Mouse (Mus musculus): ENCODE data around the gene Bdkrb2.

Gene Bdkrb2

GRCm38 (mm10) chr12:105590786-105591185, 27.8 kb downstream of the Bdkrb2 start:
- no peak for DNase-seq (ENCODE audit: low read depth, low spot score)

DNA sequence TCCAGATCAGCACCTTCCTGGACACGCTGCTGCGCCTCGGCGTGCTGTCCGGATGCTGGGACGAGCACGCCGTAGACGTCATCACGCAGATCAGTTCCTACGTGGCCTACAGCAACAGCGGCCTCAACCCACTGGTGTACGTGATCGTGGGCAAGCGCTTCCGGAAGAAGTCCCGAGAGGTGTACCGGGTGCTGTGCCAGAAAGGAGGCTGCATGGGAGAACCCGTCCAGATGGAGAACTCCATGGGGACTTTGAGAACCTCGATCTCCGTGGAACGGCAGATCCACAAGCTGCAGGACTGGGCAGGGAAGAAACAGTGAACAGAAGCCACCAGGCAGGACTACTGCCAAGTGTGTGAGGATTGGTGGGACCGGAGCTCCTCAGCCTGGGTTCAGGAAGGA, 29.3 kb downstream of the Bdkrb2 start:
- DNase-seq (ENCODE audit: low read depth, low spot score): no peak

DNA sequence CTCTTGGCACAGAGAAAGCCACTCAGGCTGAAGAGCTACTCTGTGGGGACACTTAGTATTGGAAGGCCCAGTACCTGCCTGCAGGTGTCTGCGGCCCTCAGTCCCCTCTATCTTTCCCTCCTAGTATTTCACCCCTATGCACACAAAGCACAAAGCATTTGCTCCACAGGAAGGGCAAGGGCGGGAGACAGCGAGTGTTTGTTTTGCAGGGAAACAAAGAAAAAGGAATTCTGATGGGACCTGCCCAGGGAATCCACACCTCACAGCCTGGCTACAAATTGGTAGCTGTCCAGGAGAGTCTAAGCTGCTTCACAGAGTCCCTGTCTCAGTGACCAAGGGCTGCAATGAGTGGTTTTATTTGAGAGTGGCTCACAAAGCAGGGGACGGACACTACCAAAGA, 30.4 kb downstream of the Bdkrb2 start:
- no peak for DNase-seq (ENCODE audit: low read depth, low spot score)

DNA sequence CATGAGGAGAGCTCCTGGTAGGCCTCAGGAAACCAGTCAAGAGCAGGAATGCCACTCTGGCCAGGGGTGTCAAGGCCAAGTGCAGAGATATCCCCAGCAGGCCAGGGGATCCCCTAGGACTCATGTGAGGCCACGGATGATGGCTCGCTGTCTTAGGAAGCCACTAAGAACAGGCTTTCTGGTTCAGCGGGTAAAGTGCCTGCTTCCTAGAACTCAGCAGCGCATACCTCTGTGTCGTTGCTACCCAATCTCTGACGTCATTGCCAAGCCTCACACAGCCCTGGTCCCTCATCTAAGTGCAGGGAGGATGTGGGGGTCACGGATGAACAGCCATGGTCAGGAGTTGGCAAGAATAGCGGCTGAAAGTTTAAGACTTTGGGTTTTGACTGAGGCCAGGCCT, 34.1 kb downstream of the Bdkrb2 start:
- no peak for DNase-seq (ENCODE audit: low read depth, low spot score)

DNA sequence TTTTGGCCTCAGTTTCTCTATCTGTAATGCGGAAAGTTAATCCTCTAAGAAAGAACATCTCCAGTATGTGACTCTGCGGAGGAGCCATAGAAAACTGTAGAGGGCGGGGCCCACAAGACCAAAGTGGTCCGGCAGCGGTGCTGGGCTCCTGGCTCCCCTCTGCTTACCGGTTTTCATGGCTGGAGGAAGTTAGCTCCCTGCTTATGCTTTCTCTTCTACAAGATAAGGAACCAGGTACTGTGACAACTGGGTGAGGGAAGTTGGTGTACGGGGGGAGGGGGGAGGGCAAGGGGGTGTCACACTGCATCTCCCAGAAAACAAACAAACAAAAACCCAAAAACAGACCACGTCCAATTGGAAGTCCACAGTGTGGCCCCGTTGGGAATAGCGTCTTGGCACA, 35.5 kb downstream of the Bdkrb2 start:
- no peak for DNase-seq (ENCODE audit: low read depth, low spot score)

DNA sequence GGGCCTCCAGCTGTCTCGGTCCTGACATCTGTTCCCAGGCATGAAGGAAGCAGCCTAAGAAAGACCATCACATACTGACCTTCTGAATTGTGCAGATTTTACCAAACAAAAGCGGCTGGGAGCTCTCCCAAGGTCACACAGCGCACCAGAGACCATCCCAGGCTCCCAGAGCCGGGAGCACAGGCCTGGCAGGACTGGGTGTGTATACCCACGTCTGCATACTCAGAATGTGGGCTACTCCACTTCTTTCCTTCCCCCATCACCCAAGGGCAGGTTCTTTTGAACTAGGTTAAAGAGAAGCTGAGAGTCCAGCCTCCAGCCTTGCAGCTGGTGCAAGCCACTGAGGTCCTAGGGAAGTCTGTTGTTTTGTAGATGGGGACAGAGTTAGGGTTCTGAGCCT, 36.1 kb downstream of the Bdkrb2 start:
- no peak for DNase-seq (ENCODE audit: low read depth, low spot score)

GRCm38 (mm10) chr12:105601586-105601985, 38.6 kb downstream of the Bdkrb2 start:
- no peak for DNase-seq (ENCODE audit: low read depth, low spot score)

GRCm38 (mm10) chr12:105602581-105603210, 39.7 kb downstream of the Bdkrb2 start, which contains the start of gene Bdkrb1:
TSS of gene Bdkrb1 (plus strand) at chr12:105603085.
- no peak for DNase-seq (ENCODE audit: low read depth, low spot score)

DNA sequence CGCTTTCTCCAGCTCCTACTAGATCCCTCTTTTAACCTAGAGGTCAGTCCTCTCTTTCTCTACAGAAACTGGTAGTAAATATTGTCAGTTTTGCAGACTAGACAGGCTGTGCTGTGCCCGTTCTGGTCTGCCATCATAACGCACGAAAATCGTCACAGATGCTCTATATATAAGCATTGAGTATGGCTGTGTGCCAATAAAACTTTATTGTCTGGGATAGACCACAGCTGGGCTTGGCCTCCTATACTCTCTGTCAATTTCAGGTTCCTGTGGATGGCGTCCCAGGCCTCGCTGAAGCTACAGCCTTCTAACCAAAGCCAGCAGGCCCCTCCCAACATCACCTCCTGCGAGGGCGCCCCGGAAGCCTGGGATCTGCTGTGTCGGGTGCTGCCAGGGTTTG, 40.9 kb downstream of the Bdkrb2 start:
- DNase-seq (ENCODE audit: low read depth, low spot score): no peak

DNA sequence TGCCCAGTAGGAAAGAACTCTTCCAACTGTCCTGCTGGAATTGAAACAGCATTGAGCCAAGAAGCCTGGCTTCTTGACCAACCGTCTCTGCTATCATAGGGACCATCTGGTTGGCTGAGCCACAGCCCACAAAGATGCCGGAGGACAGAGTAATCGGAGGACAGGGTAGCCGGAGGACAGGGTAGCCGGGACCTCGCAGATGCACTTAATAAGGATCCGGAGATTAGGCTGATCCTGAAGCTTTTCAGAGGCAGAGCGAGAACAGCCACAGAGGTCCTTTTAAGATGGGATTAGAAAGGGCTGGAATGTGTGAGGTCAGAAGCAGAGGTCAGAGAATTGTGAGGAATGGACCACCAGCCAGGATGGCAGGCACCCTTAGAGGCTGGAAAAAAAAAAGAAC, 42.2 kb downstream of the Bdkrb2 start:
- DNase-seq (ENCODE audit: low read depth, low spot score): peak; percentile 25

DNA sequence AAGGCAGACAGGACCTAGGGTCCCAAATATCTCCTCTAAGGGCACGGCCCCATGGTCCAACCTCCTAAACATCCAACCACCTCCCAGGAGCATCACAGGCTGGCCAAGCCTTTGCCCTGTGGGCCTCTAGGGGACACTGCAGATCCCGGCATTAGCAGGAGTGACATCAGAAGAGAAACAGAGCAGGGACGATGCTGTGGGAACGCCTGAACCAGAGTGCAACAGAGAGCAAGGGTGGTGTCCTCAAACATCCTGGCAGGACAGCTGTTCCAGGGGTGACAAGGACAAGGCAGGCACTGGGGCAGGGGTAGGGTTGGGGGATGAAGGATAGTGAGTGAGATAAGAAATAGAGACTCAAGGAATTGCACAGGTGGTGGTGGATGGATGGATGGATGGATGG, 43.9 kb downstream of the Bdkrb2 start:
- DNase-seq (ENCODE audit: low read depth, low spot score): no peak

DNA sequence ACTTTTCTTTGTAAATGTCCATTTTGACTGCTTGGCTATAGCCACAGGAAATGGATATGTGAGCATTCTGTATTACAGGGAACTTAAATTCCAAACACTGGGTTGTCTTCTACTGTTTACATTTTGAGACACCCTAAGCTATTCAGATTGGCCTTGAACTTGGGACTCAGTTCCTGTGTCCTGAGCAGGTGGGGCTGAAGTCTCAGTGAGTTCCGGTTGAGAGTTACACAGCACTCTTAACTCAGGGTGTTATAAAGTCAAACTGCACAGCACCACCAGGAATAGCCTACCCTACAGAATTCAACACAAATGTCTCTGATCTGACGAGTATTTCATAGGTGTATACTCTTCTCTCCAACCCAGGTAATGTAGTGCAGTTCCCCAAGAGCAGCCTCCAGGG, 48.0 kb downstream of the Bdkrb2 start:
- DNase-seq (ENCODE audit: low read depth, low spot score): no peak

DNA sequence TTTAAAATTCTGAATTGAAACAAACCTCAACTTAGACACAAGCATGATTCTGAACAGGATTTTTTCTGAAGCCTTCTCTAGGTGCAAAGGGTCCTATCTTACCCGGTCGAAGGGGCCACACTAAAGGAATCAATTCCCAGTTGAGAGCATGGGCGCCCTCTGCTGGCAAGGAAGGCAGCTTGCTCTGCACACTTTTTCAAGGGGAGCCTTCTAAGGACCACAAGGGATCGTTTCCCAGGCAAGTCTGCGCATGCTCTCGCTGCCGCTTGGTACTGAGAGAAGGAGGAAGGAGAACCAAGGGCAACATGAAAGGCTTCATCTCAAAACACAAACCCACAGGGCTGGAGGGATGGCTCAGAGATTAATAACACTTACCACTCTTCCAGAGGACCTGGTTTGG, 48.7 kb downstream of the Bdkrb2 start:
- peak; percentile 85 for DNase-seq (ENCODE audit: low read depth, low spot score)

DNA sequence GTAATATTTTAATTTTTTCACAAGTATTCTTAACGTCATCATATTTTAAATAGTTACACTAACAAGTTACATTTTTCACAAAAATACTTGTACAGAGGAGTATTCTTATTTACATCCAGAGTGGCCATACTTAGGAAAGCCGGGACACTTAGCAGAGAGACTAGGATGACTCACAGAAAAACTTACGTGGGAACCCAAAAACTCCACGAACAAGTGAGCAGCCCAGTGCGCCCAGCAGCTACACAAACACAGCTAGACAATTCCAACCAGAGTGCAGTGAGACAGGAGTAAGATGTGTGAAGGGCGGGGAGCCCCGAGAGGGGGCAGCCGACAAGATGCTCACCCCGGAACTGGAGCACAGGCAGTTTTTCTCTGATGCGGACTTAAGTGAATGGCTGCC, 50.5 kb downstream of the Bdkrb2 start:
- no peak for DNase-seq (ENCODE audit: low read depth, low spot score)

DNA sequence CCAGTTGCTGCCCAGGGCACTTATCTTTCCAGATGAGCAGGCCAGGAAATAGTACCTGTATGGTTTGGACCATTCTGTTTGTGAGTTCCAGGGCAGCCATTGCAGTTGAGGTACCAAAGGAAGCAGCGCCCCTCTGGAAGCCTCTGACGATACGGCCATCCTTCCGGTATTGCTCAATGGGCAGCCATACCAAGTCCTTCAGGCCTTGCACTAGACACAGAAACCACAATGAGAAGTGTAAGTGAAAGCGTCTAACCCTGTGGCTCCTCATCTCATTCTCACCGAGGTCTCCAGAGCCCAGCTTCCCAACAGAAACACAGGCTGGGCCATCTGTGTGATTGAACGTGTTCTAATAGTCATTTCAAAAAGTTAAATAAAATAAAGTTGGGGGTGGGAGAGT, 59.0 kb downstream of the Bdkrb2 start:
- no peak for DNase-seq (ENCODE audit: low read depth, low spot score)

DNA sequence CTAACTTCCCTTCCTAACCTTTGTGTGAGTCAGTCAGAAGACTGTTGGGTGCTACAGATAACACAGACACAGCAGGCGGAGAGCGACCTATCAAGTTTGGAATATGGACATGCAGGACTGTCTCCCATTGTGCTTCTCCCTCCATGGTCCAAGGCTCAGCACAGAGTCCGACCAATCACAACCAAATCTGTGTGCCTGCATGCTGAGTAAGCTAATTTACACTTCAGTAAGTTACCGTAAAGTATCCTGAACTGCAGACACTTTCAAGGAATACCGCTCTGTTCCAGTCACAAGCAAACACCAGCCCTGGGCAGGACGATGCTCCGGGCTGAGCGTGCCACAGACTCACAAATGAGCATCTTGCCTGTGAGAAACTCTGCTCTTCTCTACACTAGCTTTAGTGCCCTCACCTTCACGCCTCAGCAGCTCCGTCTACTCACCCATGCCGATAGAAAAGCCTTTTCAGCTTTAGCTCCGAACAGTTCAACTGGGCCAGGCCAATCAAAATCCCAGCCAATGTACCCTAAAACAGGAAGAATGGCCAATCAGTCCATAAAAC, 60.0 kb downstream of the Bdkrb2 start:
- DNase-seq (ENCODE audit: low read depth, low spot score): no peak

DNA sequence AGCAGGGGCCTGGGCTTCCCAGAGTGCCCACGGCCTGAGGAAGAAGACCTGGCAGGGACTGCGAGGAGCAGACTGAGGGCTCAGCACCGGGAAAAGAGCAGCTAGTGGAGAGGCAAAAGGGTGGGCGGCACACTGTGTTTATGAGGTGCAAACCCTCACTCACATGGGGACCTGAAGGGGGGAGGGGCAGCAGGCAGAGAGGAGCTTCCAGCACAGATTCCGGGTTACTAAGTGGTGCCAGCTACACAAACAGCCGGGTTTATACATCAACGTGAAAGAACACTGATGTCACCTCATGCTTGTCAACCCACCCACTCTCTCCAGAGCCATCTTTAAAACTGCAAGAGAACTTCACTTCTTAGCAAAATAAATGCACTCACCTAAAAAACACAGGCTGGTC, 62.8 kb downstream of the Bdkrb2 start:
- DNase-seq (ENCODE audit: low read depth, low spot score): peak; percentile 18

GRCm38 (mm10) chr12:105634374-105635067, 71.5 kb downstream of the Bdkrb2 start:
- DNase-seq (ENCODE audit: low read depth, low spot score): no peak

DNA sequence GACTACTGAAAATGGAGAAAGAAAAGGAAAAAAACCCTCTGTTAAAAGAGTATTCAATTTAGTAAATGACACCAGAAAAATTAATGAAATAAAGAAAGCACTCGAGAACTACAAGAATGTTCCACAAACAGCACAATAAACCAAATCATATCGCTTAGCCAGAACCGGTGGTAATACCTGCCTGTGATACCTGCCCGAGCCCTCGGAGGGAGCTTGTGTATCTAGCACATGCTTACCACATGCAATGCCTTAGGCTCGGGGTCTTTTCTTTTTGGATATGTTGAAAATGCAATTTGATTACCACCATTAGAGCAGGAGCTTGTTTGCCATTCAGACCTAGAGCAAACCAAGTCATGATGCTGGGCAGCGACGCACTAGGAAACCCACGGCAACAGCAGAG, 73.5 kb downstream of the Bdkrb2 start:
- DNase-seq (ENCODE audit: low read depth, low spot score): no peak

DNA sequence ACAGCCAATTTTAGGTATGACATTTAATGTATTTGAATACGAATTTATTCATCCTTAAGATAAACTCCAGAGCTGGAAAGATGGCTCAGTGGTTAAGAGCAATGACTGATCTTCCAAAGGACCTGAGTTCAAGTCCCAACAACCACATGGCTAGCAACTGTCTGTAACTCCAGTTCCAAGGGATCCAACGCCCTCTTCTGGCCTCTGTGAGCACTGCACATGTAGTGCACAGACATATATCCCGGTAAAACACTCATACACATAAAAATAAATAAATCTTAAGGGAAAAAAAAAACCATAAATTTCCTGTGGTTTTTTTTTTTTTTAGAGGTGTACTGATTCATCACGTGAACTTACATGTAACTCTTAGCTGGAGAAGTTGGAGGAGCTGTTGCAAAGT, 74.5 kb downstream of the Bdkrb2 start:
- DNase-seq (ENCODE audit: low read depth, low spot score): no peak

DNA sequence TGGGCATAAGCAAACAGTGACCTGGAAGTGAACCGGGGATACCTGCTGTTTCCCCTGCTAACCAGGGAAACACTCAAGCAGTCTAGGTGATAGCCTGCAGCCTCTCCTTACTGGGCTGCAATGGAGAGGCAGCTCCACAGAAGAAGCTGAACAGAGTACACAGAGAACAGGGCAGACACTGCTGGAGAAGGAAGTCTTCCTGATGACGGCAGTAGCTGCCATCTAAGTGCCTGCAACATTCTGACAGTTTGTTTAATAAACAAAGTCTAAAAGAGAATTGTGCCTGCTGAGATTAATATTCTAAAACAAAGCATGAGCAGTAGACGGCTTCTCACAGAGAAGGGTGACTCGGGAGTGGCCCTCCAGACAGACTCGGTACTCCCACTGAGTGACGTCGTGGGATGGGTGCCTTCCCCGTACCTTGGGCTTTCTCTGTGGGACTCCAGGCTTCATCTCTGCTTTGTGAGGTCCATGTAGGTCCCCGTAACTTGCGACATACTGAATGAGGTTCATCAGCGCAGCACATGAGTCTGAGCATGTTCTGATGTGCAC, 79.8 kb downstream of the Bdkrb2 start:
- DNase-seq (ENCODE audit: low read depth, low spot score): no peak

All from mesoderm, embryonic 11.5 days (tissue).